Mouse (Mus musculus) stomach, embryonic 15.5 days (tissue): ENCODE measurements around the gene Erf. TPM values are rescaled to one million over a fixed set of nuclear protein-coding genes. Genes with fewer than 3 reads are reported as not detected.

Experiments
- ATAC-seq: fragments of 200-750 bp; cut with Nextera tagmentation; 2 replicates; pipeline ENCODE4 v1.8.0; 2017; ENCODE audit warnings: low read depth, moderate number of reproducible peaks, moderate TSS enrichment; ENCODE audit not compliant: insufficient read depth, low FRiP score
- H3K27ac ChIP-seq: fragments of 300-500 bp; sonication (generic); 2 replicates; pipeline ENCODE4 v1.5.1; 2015; ENCODE audit warnings: mild to moderate bottlenecking, inconsistent platforms
- H3K27me3 ChIP-seq: fragments of 300-500 bp; sonication (generic); replicated peaks from 2 replicates; pipeline ENCODE4 v1.6.1; 2015; ENCODE audit warnings: inconsistent platforms
- H3K36me3 ChIP-seq: fragments of 300-500 bp; sonication (generic); 2 replicates; pipeline ENCODE4 v1.6.1; 2015; ENCODE audit warnings: inconsistent platforms
- H3K4me1 ChIP-seq: fragments of 300-500 bp; sonication (generic); 2 replicates; pipeline ENCODE4 v1.6.1; 2015; ENCODE audit warnings: inconsistent platforms
- H3K4me2 ChIP-seq: fragments of 300-500 bp; sonication (generic); 2 replicates; pipeline ENCODE4 v1.6.1; 2015; ENCODE audit warnings: mild to moderate bottlenecking, inconsistent platforms
- H3K4me3 ChIP-seq: fragments of 300-500 bp; sonication (generic); replicated peaks from 2 replicates; pipeline ENCODE4 v1.5.1; 2015; ENCODE audit warnings: inconsistent platforms
- H3K9ac ChIP-seq: fragments of 300-500 bp; sonication (generic); 2 replicates; pipeline ENCODE4 v1.6.1; 2015; ENCODE audit warnings: inconsistent platforms
- H3K9me3 ChIP-seq: fragments of 300-500 bp; sonication (generic); 2 replicates; pipeline ENCODE4 v1.6.1; 2016; ENCODE audit warnings: inconsistent platforms
- WGBS: fragments of 180-500 bp; shearing (Covaris S2); methylation state at CpG from one replicate; pipeline ENCODE4 v1.1.7; 2015; 5-methylcytosine and 5-hydroxymethylcytosine counted together
- polyA plus RNA-seq: library from polyadenylated mRNA; unstranded; fragments of >200 nt; fragmentation: Nextera tagmentation; extraction: Ambion mirVana; gene quantifications from 2 replicates; pipeline ENCODE4 v1.2.1, GENCODE M21; 2015

Gene Erf
- polyA plus RNA-seq, 1 experiment from 2014 or later, result 13.0 TPM

DNA sequence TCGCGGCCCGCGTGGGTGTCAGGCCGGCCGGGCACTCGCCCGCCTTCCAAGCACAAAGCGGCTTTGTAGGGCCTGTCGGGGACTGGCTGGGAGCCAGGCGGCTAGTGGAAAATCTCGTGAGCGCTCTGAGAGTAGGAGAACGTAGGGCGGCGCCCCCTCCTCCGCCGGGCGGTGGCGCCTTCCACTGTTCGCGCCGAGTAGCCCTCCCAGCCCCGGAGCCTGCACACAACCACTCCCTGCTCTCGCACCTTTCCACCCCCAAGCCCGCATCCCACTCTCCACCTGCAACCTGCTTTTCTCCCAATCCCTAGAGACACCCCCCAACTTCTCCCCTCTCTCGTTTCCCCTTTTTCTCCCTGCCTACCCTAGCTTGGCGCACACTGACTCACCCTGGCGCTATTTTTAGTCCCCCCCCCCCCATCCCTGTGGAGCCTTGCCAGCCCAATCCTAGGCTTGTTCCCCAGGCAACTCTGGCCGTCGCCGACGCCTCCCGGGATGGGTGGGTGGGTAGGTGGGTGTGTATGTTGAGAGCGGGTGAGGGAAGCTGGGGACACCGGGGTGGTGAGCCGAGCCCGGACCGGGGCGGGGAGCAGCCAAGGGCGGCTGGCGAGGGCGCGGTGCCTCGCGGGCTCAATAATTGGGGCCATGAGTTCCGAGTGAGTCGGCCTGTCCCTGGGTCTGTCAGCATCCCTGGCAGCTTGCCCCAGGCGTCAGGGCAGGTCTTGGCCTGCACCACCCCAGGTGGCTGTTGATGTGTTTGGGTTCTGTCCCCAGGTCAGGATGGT is 28.7 kb upstream of the Erf start:
- peak; percentile 36 for ATAC-seq

DNA sequence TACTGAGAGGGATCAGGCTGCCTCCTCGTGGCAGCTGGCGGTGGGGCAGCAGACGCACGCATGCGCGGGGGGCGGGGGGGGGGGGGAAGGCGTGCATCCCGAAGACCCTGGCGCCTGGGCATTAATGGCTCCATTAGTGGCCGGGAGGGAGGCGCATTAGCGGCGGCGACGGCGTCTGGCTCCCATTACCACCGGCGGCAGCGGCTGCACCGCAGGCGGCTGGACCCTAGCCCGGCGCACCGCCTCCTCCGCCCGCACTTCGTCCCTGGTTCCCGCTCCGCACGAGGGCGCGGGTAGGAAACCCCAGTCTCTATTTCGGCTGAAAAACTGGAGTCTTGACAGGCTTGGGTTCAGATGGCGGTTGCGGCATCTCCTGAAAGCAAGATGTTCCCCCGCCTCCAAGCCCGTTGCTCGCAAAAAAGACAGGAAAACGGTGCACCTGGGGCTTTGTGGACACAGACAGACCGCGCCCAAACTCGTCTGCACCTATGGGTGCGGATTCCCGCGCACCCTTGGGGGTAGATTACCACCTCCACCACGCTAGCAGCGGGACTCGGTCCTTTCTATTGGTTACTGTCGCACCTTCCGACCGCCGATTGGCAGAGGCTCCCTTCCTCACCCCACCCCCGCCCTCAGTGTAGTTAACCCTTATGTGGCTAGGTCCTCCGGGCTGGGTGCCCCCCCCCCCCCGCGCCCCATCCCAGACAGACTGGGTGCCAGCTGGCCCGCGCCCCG is 27.9 kb upstream of the Erf start:
- H3K9ac ChIP-seq, result peak overlapping the region; percentile 65
- H3K4me2 ChIP-seq, result peak overlapping the region; percentile 87
- ATAC-seq, result peak; percentile 65
- WGBS, result under 1% methylated on average over 58 of the region's 60 CpGs
- 0 out of 2 replicates have a peak, but pooled peaks cover 5% of the 10 kb centered on the region for H3K36me3 ChIP-seq
- H3K4me3 ChIP-seq, result peak overlapping the region; percentile 71
- H3K4me1 ChIP-seq, result peaks cover 62% of the 10 kb centered on the region
- H3K27ac ChIP-seq, result peak overlapping the region; percentile 100
- no peaks in the 10 kb centered on the region for H3K9me3 ChIP-seq
- H3K27me3 ChIP-seq, result no peaks in the 10 kb centered on the region

More for the DNA sequence above, 28.7 kb upstream of the Erf start:
- H3K27ac ChIP-seq, result peak overlapping the region; percentile 100
- no peaks in the 10 kb centered on the region for H3K36me3 ChIP-seq
- H3K9me3 ChIP-seq, result no peaks in the 10 kb centered on the region
- H3K4me1 ChIP-seq, result peaks cover 65% of the 10 kb centered on the region
- H3K9ac ChIP-seq, result peak overlapping the region; percentile 33
- H3K4me2 ChIP-seq, result peak overlapping the region; percentile 87
- no peaks in the 10 kb centered on the region for H3K27me3 ChIP-seq
- under 1% methylated on average over 47 of the region's 49 CpGs for WGBS
- peak overlapping the region; percentile 71 for H3K4me3 ChIP-seq

DNA sequence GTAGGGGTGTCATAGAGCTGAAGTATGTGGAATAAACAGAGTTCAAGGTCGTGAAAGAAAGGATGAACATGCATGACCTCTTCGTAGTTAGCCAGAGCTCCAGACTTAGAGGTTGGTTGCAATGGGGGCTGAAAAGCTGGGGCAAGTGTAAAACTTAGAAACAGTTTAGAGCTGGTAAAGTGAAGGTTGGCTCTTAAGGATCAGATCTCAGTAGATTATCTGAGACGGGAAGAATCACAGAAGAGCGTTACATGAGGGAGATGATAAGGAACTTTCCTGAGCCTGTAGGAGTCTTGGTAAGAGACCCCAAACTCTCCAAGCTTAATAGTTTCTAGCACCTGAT is 27.4 kb upstream of the Erf start:
- no peaks in the 10 kb centered on the region for H3K27me3 ChIP-seq
- peak overlapping the region; percentile 1; the same call in 1 of the 2 replicates for H3K9ac ChIP-seq
- WGBS, result 8% methylated on average over 4 of the region's 4 CpGs
- H3K4me2 ChIP-seq, result peak overlapping the region; percentile 87
- H3K36me3 ChIP-seq, result peaks cover 10% of the 10 kb centered on the region; the same call in 1 of the 2 replicates
- no peaks in the 10 kb centered on the region for H3K9me3 ChIP-seq
- peak overlapping the region; percentile 71 for H3K4me3 ChIP-seq
- no peak for ATAC-seq
- peak overlapping the region; percentile 100 for H3K27ac ChIP-seq
- peaks cover 60% of the 10 kb centered on the region for H3K4me1 ChIP-seq

DNA sequence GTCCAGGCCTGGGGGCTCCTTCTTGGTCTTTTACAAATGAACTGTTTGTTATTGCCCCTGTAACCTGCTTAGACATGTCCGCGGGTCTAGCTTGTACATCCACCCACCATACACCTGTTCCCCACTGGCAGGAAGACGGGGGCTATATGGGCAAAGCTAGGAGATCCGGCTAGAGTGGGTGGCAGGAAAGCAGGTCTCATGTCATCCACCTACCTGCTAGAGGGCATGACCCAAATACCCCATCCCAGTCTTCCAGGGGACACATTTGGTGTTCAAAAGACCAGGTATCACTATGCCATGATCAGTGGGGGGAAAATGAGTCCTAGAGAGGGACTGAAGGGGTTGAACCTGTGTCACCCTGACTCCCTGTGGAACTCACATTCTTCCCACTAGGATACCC is 26.8 kb upstream of the Erf start:
- Histone ChIP-seq H3K9me3 (no peaks in the 10 kb centered on the region), H3K27ac (peak overlapping the region; percentile 100), H3K36me3 (peaks cover 16% of the 10 kb centered on the region), H3K27me3 (no peaks in the 10 kb centered on the region), H3K4me2 (peak overlapping the region; percentile 87), H3K4me1 (peaks cover 61% of the 10 kb centered on the region), H3K9ac (peak overlapping the region; percentile 1; the same call in 1 of the 2 replicates), H3K4me3 (peak overlapping the region; percentile 71; the same call in 1 of the 2 replicates)
- 77% methylated on average over 4 of the region's 4 CpGs for WGBS
- no peak for ATAC-seq

DNA sequence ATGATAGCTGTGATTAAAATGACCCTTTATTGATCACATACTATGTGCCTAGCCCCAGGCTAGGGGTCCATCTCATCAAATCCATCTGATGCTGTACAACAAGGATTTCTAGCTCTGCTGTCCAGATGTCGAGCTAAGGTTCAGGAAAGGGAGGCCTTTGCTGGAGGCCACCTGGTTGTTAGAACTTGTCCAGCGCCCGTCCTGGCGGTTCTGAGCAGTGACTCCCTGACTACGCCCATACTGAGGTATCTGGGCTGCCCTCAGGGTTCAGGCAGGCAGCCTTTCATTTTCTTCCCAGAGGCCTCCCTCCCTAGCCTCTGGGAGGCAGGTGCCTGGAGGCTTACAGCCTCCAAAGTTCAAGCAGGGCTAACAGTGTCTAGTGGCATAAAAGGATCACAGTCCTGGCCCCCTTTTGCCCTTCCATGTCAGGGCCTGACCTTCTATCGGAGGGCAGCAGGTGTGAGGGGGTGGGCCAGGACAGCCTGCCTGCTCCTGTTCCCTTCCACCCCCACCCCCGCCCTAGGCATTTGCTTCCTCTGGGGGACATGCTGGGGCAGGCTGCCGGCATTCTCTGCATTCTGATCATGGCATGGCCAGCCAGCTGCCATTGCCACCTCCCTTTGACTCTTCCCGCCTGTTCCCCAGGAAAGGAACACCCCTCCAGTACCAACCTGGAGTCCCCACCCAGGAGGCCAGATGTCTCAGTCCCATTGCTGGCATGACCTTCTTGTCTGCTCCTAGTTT is 25.2 kb upstream of the Erf start:
- Histone ChIP-seq H3K27ac (peak overlapping the region; percentile 100), H3K9ac (peak overlapping the region; percentile 34; the same call in 1 of the 2 replicates), H3K4me3 (no peak overlapping the region), H3K36me3 (peaks cover 19% of the 10 kb centered on the region), H3K4me2 (no peak overlapping the region), H3K9me3 (no peaks in the 10 kb centered on the region), H3K27me3 (no peaks in the 10 kb centered on the region), H3K4me1 (peaks cover 51% of the 10 kb centered on the region)
- 47% methylated on average over 9 of the region's 9 CpGs for WGBS
- ATAC-seq, result no peak

DNA sequence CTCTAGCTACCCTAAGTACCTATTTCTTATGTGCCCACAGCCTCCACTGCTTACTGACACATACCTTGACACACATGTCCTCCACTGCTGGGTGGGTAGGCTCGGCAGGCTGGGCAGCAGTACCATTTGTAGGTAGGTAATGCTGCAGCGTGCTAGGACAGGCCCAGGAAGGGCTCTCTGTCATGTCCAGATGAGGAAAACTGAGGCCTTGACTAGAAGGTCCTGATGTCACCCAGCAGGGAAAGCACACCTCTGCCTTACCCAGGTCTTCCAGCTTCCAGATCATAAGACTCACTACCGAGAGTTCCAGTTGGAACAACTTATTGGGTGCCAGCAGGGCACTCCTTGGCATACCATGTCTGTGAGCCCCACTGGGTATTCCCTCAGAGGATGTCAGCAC is 24.4 kb upstream of the Erf start:
- no peak for ATAC-seq
- peaks cover 49% of the 10 kb centered on the region for H3K4me1 ChIP-seq
- no peaks in the 10 kb centered on the region for H3K27me3 ChIP-seq
- H3K4me2 ChIP-seq, result no peak overlapping the region
- peaks cover 19% of the 10 kb centered on the region for H3K36me3 ChIP-seq
- H3K9me3 ChIP-seq, result no peaks in the 10 kb centered on the region
- no peak overlapping the region for H3K4me3 ChIP-seq
- H3K27ac ChIP-seq, result peak overlapping the region; percentile 100
- H3K9ac ChIP-seq, result 0 out of 2 replicates have a peak overlapping the region, but pooled peaks have one; percentile 1
- 80% methylated on average over 3 of the region's 3 CpGs for WGBS

DNA sequence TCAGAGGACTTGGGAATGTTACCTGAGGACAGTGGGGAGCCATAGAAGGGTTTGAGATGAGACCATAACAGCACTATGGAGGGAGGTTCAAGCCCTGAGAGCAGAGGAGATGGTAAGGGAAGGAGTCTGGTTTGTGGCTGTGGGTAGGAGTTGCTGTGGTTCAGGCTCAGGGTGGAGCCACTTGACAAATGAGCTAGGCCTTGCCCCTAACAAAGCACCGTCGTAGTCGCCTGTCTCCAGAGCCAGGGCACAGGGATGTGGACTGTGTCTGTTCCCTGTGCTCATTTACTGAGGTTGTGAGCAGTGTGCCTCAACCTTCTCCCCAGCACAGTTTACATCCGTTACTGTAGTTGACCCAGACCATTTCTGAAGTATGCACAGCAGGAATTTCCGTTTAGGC is 24.0 kb upstream of the Erf start:
- 0 out of 2 replicates have a peak overlapping the region, but pooled peaks have one; percentile 1 for H3K9ac ChIP-seq
- no peak for ATAC-seq
- peaks cover 50% of the 10 kb centered on the region for H3K4me1 ChIP-seq
- H3K27me3 ChIP-seq, result no peaks in the 10 kb centered on the region
- H3K9me3 ChIP-seq, result no peaks in the 10 kb centered on the region
- no peak overlapping the region for H3K4me2 ChIP-seq
- WGBS, result 31% methylated on average over 5 of the region's 5 CpGs
- H3K36me3 ChIP-seq, result peaks cover 19% of the 10 kb centered on the region
- H3K4me3 ChIP-seq, result no peak overlapping the region
- peak overlapping the region; percentile 100; the same call in 1 of the 2 replicates for H3K27ac ChIP-seq

- Histone ChIP-seq H3K36me3 (peaks cover 19% of the 10 kb centered on the region), H3K4me1 (peaks cover 59% of the 10 kb centered on the region), H3K4me2 (no peak overlapping the region), H3K9ac (no peak overlapping the region), H3K4me3 (no peak overlapping the region), H3K27me3 (no peaks in the 10 kb centered on the region), H3K9me3 (no peaks in the 10 kb centered on the region), H3K27ac (no peak overlapping the region; the same call in 1 of the 2 replicates)
- peak; percentile 44; the same call in 1 of the 2 replicates for ATAC-seq
- 83% methylated on average over 22 of the region's 22 CpGs for WGBS
Observed at GRCm38 (mm10) chr7:25273259-25274241, 23.0 kb upstream of the Erf start.

DNA sequence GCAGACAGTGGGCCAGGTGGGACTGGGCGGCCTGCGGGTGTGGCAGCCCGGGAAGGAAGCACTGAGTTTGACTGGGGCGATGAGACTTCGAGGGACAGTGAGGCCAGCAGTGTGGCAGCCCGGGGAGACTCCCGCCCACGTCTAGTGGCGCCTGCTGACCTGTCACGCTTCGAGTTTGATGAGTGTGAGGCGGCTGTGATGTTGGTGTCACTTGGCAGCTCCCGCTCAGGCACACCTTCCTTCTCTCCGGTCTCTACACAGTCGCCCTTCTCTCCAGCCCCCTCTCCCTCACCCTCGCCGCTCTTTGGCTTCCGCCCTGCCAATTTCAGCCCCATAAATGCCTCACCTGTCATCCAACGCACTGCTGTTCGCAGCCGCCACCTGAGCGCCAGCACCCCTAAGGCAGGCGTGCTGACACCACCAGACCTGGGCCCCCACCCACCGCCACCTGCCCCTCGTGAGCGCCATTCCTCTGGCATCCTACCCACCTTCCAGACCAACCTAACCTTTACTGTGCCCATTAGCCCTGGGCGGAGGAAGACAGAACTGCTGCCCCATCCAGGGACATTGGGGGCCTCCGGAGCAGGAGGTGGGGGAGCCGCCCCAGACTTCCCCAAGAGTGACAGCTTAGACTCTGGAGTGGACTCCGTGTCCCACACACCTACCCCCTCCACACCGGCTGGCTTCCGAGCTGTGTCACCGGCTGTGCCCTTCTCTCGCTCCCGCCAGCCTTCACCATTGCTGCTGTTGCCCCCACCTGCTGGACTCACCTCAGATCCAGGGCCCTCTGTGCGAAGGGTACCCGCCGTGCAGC is 22.1 kb upstream of the Erf start:
- ATAC-seq, result no peak
- H3K27ac ChIP-seq, result no peak overlapping the region
- no peak overlapping the region for H3K4me2 ChIP-seq
- H3K4me1 ChIP-seq, result peaks cover 56% of the 10 kb centered on the region
- H3K4me3 ChIP-seq, result no peak overlapping the region
- no peak overlapping the region for H3K9ac ChIP-seq
- H3K27me3 ChIP-seq, result no peaks in the 10 kb centered on the region
- no peaks in the 10 kb centered on the region for H3K9me3 ChIP-seq
- 85% methylated on average over 38 of the region's 38 CpGs for WGBS
- peaks cover 19% of the 10 kb centered on the region for H3K36me3 ChIP-seq

- ATAC-seq, result no peak
- Histone ChIP-seq H3K4me2 (no peak overlapping the region), H3K9me3 (no peaks in the 10 kb centered on the region), H3K36me3 (peaks cover 19% of the 10 kb centered on the region), H3K4me3 (no peak overlapping the region), H3K4me1 (peaks cover 55% of the 10 kb centered on the region), H3K9ac (no peak overlapping the region), H3K27ac (no peak overlapping the region), H3K27me3 (no peaks in the 10 kb centered on the region)
- 90% methylated on average over 28 of the region's 30 CpGs for WGBS
Observed at GRCm38 (mm10) chr7:25271651-25272444, 21.3 kb upstream of the Erf start.
